Mouse (Mus musculus) layer of hippocampus, adult 11-12 months (tissue): Measurements from ENCODE around the gene Gm5725.
"Not testable (repeated sequence)": the region's sequence is repeated elsewhere in the genome, so short reads cannot be mapped to it uniquely, and the experiment has no call there.

Experiments
- DNase-seq: peaks from one replicate; pipeline ENCODE4 v3.0.0; 2022; ENCODE audit warnings: low spot score

The Gm5725 gene

DNA sequence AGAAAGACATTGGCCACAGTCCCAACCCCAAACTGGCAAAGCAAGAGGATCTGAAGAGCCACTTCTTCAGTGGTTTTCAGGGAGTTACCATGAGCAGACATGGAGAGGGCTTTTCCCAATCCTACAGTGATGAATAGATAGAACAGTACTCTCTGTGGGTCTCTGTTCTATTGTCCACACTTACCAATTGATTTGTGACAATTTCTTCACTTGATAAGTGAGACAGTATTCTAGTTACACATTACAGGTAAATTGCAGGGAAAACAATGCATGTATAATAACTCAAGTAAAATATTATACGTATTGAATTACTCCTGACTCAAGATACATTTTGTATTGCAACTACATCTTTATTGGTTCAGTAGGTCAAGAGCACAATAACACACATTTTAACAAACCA lies at the start of gene Gm5725:
TSS of gene Gm5725 (minus strand) at position 101 of the 400 bp plus-strand sequence.
- not testable (repeated sequence) for DNase-seq

DNA sequence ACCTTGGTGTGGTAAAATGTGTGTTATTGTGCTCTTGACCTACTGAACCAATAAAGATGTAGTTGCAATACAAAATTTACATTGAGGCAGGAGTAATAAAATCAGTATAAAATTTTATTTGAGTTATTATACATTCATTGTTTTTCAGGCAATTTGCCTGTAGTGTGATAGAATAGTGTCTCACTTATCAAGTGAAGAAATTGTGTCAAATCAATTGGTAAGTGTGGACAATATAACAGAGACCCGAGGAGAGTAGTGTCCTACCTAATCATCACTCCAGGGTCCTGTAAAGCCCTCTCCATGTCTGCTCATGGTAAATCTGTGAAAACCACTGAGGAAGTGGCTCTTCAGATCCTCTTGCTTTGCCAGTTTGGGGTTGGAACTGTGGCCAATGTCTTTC lies 12.0 kb downstream of the Gm5725 start, which contains the start of gene Vmn1r135:
TSS of gene Vmn1r135 (plus strand) at position 301 of the 400 bp plus-strand sequence.
- DNase-seq = not testable (repeated sequence)

DNA sequence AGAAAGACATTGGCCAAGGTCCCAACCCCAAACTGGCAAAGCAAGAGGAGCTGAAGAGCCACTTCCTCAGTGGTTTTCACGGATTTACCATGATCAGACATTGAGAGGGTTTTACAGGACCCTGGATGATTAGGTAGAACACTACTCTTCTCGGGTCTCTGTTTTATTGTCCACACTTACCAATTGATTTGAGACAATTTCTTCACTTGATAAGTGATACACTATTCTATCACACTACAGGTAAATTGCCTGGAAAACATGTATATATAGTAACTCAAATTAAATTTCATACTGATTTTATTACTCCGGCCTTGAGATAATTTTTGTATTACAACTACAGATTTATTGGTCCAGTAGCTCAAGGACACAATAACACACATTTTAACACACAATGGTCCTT lies 47.4 kb downstream of the Gm5725 start, which contains the start of gene Gm4177:
TSS of gene Gm4177 (minus strand) at position 101 of the 400 bp plus-strand sequence.
- DNase-seq = not testable (repeated sequence)
